Comparison of ENCODE assay signal across 10 mouse cellular contexts in genomic region chr17:73054226-73054625, GRCm38 (mm10). TPM values are rescaled to one million over a fixed set of nuclear protein-coding genes. Genes with fewer than 3 reads are reported as not detected.
DNase-seq lines count a peak whose midpoint lies in the region; ATAC-seq lines count a peak whose summit lies in the region.
"Had no signal": no experiment of that assay in that cellular context is flagged by ENCODE, and none has a peak within 500 bp of the region (broad histone marks: within the 10 kb centered on the region; RNA-seq: fewer than 3 reads in every experiment).

No protein-coding gene starts in this region.

- H3K4me2 ChIP-seq in stomach, embryonic 15.5 days: no peak overlapping the region
- no peak overlapping the region for H3K4me2 ChIP-seq in midbrain, embryonic 14.5 days (ENCODE audit: low read length)
- H3K4me2 ChIP-seq: neural tube, embryonic 13.5 days had no signal

- H3K27ac ChIP-seq in stomach, embryonic 15.5 days: peak overlapping the region; percentile 17; the same call in 1 of the 2 replicates
- no peak overlapping the region for H3K27ac ChIP-seq in midbrain, embryonic 14.5 days (replicated peaks; ENCODE audit: low read depth, low read length)
- H3K27ac ChIP-seq: neural tube, embryonic 13.5 days had no signal

- H3K36me3 ChIP-seq in stomach, embryonic 15.5 days: no peaks in the 10 kb centered on the region
- no peaks in the 10 kb centered on the region for H3K36me3 ChIP-seq in midbrain, embryonic 14.5 days (ENCODE audit: control insufficient read depth, insufficient read depth, low read length)
- H3K36me3 ChIP-seq: neural tube, embryonic 13.5 days had no signal

- peak; percentile 53; the same call in 1 of the 2 replicates for ATAC-seq in stomach, embryonic 15.5 days (ENCODE audit: insufficient read depth, low FRiP score, low read depth)
- no peak for ATAC-seq in megakaryocyte progenitor cell, adult 5-6 weeks (replicated peaks; ENCODE audit: poor library complexity)
- ATAC-seq in midbrain, embryonic 14.5 days (ENCODE audit: low FRiP score, low TSS enrichment): no peak

- peak; percentile 96 for DNase-seq in heart, adult 11 months
- DNase-seq in heart, adult 8-10 months (ENCODE audit: low spot score): no peak
- peak; percentile 29 for DNase-seq in forelimb bud, embryonic 11.5 days (ENCODE audit: low read depth, low spot score)
- DNase-seq in kidney, postnatal 10 days: peak; percentile 71
- DNase-seq in spleen, postnatal 14 days (ENCODE audit: low spot score in 2 of 2): no peak
- DNase-seq in midbrain, embryonic 14.5 days: no peak
- DNase-seq: layer of hippocampus, adult 9-11 months had no signal

- H3K9me3 ChIP-seq in stomach, embryonic 15.5 days: no peaks in the 10 kb centered on the region
- no peaks in the 10 kb centered on the region for H3K9me3 ChIP-seq in midbrain, embryonic 14.5 days (ENCODE audit: control insufficient read depth, low read length)
- H3K9me3 ChIP-seq: neural tube, embryonic 13.5 days had no signal

- no peak overlapping the region for H3K9ac ChIP-seq in stomach, embryonic 15.5 days
- H3K9ac ChIP-seq in midbrain, embryonic 14.5 days (replicated peaks; ENCODE audit: low read length): no peak overlapping the region
- H3K9ac ChIP-seq: neural tube, embryonic 13.5 days had no signal

- H3K4me3 ChIP-seq in stomach, embryonic 15.5 days (replicated peaks): no peak overlapping the region
- no peak overlapping the region for H3K4me3 ChIP-seq in midbrain, embryonic 14.5 days (replicated peaks; ENCODE audit: low read depth, low read length)
- H3K4me3 ChIP-seq: neural tube, embryonic 13.5 days had no signal

- H3K27me3 ChIP-seq in stomach, embryonic 15.5 days (replicated peaks): no peaks in the 10 kb centered on the region
- no peaks in the 10 kb centered on the region for H3K27me3 ChIP-seq in midbrain, embryonic 14.5 days (ENCODE audit: control insufficient read depth, insufficient read depth, low read length)
- H3K27me3 ChIP-seq: neural tube, embryonic 13.5 days had no signal

- H3K4me1 ChIP-seq in stomach, embryonic 15.5 days: peaks cover 6% of the 10 kb centered on the region; the same call in 1 of the 2 replicates
- H3K4me1 ChIP-seq in midbrain, embryonic 14.5 days (ENCODE audit: control insufficient read depth, insufficient read depth, low read length): no peaks in the 10 kb centered on the region
- H3K4me1 ChIP-seq: neural tube, embryonic 13.5 days had no signal

RNA-seq across cellular contexts. Expression of gene Lclat1, which starts 53.6 kb away (rescaled TPM):
- 100 to 1,000 TPM; 101 to 145 (median 128) TPM for total RNA-seq in heart, adult 8-10 months (2022)
- polyA plus RNA-seq in stomach, embryonic 15.5 days (2015; fragmentation: Nextera tagmentation; extraction: Ambion mirVana): 11.3 and 17.3 TPM in 2 replicates
- 25.8 and 29.4 TPM in 2 replicates for total RNA-seq in megakaryocyte progenitor cell, adult 5-6 weeks (2015)
- total RNA-seq in megakaryocyte progenitor cell, adult 5-6 weeks (2017): 8.8 and 10.0 TPM in 2 replicates
- 9.0 and 16.9 TPM in 2 replicates for polyA plus RNA-seq in midbrain, embryonic 14.5 days (2014; fragmentation: Nextera tagmentation; extraction: Ambion mirVana)

Comparison
In these comparisons a context has a peak if more than half of its experiments do, and no peak if none do; other contexts are left out.
1. DNase-seq: peak in heart, adult 11 months (single experiment), forelimb bud, embryonic 11.5 days (single experiment) and kidney, postnatal 10 days (single experiment); none in heart, adult 8-10 months (single experiment), spleen, postnatal 14 days (0 of 2) and midbrain, embryonic 14.5 days (single experiment).